Mouse (Mus musculus) MN1 (cell line): ENCODE data around the gene Hbs1l.
A peak's percentile ranks its signal among the peaks of the same experiment; 100 is the strongest.

ENCODE experiments used
- DNase-seq: peaks from one replicate; pipeline ENCODE4 v3.0.0-alpha.2; 2016; ENCODE audit warnings: low spot score

Gene Hbs1l

DNA sequence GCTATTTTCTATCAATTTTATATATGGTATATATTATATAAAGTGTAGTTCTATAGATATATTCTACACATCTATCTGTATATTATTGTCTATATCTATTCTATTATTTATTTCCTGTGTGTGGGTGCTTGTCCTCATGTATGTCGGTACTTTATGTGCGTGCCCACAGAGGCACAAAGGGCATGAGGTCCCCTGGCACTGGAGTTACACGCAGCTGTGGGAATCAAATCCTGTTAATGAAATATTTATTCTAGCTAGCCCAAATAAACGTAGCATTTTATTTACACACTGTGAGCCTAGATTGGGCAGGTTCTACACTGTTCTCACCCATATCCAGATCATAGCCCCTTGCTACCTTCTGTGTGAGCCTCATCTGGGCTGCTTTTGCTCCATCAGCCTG lies 63.3 kb downstream of the Hbs1l start:
- DNase-seq = no peak

DNA sequence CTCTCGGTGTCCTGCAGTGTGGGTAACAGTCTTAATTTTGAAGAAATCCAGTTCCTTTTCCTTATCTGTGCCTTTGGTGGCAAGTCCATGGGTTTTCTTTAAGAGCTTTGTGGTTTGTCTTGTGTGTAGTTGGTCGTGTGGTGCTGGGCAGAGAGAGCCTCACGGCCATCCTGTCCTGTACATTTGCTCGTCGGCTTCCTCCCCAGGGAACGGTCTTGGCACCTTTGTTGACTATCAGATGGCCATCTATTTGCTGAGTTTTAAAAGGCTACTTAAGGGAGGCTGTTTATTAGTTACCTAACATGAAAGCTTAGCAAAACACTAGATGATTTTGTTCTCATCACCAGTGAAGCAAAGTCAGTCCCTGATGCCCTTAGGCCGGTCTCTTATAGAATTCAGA lies 66.1 kb downstream of the Hbs1l start:
- no peak for DNase-seq

DNA sequence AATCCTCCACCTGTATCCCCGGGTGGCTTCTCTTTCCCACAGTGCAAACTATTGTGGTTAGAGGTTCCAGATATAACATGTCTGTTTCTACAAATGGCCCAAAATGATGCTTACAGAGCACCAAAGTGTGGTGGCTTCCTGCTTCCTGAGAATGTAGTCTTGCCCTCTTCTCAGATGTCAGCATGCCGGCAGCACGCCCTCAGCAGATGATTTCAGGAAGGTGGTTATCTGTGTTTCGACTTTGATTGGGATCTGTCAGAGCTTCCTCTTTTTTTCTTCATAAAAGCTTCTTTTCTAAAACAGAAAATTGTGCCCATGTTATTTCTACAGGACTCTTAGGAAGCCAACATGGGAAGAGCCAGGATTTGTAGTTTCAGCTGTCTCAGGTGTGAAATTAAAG lies 67.5 kb downstream of the Hbs1l start:
- no peak for DNase-seq

DNA sequence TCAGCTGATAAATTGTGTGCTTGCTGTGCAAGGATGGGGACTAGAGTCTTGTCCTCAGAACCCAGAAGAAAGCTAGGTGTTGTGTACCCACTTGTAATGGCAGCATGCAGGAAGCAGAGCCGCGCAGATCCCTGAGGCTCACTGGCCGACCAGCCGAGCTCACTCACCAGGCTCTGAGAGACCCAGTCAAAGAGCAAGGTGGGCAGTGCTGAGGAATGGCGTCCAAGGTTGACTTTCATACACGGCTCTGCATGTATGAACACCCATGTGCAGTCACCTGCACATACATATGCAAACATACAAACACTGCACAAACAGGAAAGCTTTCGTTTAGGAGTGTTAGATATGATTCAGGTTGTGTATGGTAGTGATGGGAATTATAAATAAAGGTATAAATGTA lies 69.2 kb downstream of the Hbs1l start:
- no peak for DNase-seq

DNA sequence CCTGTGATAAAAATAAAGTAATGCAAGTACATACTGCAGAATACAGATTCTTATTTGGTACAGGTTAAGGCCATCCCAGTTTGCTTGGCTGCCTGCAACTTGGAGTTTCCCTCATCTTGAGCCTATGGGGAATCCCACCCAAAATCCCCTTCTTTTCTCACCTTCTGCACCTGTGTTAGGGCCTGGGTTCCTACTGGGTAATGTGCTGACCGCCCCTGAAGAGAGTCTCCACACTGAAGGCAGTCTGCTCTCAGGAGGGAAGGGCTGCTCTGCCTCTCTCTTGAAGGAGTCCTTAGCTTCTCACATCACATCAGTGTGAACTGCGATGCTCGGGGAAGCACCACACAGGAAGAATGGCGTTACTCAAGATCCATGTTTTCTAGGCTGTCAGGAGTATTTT lies 70.1 kb downstream of the Hbs1l start:
- DNase-seq = no peak

DNA sequence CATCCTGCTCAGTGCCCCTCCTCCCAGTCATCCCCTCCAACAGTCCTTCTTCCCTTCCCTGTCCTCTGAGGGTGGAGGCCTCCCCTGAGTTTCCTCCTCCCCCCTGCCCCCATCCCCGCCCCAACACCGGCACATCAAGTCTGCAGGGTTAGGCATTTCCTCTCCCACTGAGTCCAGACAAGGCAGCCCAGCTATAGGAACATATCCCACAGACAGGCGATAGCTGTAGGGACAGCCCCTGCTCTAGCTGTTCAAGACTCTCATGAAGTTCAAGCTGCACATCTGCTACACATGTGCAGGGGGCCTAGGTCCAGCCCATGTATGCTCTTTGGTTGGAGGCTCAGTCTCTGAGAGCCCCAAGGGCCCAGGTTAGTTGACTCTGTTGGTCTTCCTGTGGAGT lies 70.7 kb downstream of the Hbs1l start:
- no peak for DNase-seq

DNA sequence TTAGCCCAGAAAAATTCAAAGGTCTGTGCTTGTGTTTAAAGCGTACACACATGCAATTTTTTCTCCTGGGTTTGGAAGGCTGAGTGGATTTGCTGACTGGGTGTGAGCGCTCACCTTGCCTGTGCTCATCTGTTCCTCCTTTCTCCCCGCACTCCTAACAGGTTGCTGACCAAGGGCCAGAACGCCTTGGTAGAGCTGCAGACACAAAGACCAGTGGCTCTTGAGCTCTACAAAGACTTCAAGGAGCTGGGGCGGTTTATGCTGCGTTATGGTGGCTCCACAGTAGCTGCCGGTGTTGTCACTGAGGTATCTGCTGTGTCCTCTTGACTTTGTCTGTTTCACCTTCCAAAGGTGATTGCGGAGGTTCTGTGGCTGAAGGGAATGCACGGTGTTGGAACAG lies 71.7 kb downstream of the Hbs1l start:
- no peak for DNase-seq

DNA sequence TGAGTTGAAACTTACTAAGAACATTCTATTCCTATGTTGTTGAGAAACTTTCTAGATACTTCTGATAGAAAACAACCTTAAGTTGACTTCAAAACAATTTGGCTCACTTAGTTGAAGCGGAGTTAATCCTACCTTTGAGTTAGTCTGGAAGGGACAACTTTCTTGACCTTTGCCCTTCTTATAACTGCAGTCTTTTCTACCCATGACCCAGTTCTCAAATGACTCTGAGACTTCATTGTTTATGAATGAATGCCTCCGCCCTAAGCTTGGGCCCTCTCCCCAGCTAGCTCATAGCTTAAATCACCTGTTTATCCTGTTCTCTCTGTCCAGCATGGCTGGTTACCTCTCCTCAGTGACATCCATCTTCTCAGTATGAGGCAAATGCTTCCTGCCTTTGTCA lies 73.8 kb downstream of the Hbs1l start:
- DNase-seq = no peak

DNA sequence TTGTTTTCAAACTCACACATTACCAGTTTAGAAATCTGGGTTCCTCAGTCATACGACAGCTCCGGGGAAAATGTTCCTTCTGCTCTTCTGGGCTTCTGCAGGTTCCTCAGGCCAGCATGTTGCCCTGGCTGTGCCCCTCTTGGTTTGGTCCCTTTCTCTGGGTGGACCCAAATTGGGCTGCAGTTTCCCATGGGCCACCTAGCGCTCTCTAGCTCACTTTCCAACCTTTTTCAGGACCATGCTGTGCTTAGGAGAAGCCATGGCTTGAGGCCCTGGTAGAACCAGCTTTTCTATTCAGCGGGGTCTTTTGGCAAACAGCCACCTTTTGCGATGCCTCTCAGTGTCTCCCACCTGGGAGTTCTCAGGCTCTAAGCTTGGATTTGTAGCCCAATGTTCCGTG lies 76.5 kb downstream of the Hbs1l start:
- no peak for DNase-seq

DNA sequence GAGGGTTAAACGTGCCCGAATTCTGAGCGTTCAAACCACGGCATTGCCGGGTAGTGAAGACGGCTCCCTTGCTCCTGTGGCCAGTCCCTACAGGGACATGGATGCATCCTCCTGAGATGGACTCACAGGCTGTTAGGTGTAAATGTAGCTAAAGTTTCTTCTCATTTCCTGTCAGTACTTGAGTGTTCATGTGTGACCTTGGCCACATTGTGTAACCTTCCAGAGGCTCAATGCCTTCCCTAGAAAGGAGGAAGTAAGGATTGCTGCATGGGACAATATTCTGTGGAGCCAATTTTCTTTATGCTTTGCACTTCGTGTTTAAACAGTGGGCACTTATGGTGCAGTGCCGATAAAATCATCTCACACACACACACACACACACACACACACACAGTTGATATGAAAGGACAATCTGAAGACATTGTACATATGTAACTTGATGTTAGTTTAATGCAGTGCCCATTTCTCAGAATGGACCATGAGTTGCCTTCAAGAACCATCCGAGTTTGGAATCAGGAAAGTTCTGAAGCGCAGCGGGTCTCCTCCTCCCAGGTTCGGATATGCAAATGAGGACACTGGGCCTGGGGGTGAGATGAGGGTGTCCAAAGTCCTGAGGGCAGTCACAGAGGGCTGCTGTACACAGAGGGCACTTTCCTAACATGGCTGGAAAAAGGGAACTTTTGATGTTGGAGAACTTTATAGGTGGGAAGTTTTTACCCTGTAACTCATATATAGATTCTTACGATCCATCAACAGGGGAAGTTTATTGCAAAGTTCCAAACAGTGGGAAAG lies 81.1 kb downstream of the Hbs1l start, which contains the start of gene Aldh8a1:
TSS of gene Aldh8a1 (plus strand) at position 610 of the 792 bp plus-strand sequence.
- DNase-seq = no peak

DNA sequence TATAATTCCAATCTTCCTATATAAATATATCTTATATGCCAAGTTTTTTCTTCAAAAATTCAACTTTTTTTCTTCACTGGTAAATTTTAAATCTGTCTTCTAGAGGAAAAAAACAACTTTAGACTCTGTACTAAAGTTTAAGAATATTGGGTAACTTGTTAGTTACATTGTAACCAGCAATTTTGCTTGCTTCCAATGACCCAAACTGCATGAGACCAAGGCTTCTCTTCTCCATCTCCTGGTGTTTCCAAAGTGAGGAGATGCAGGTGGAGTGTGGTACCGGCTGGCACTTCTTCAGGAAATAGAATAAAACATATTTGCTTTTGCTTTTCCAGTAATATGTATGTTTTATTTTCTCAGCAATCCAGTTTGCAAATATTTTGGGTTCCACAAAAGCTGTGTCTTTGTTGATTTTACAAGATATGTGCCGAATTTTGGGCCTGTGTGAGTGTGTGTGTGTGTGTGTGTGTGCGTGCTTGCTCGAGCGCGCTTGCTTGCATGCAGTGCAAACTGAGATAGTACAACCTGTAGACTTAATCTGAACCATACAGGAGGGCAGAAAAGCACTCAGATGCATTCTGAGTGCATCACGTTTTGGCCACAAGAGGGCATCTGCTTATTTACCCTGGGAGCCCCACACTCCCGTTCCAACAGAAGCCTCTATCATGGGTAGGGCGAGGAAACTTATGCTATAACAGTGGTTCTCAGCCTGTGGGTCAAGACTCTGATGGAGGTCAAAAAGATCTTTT lies 82.6 kb downstream of the Hbs1l start:
- peak; percentile 50 for DNase-seq

DNA sequence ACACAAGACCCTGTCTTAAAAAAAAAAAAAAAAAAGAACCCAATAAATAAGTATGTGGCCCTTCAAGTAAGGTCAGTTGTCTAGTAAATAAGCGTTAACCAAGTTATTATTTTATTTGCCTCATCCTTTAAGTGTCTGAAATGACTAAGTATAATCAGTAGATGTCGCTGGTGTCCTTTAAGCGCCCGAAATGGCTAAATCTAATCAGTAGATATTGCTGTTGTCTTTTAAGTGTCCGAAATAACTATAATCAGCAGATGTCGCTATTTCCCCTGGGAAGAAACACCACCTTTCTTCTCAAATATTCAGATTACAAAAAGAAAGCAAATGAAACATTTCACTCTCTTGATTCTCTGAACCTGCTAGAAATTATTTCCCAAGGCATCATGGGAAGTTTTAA lies 87.1 kb downstream of the Hbs1l start:
- peak; percentile 92 for DNase-seq

DNA sequence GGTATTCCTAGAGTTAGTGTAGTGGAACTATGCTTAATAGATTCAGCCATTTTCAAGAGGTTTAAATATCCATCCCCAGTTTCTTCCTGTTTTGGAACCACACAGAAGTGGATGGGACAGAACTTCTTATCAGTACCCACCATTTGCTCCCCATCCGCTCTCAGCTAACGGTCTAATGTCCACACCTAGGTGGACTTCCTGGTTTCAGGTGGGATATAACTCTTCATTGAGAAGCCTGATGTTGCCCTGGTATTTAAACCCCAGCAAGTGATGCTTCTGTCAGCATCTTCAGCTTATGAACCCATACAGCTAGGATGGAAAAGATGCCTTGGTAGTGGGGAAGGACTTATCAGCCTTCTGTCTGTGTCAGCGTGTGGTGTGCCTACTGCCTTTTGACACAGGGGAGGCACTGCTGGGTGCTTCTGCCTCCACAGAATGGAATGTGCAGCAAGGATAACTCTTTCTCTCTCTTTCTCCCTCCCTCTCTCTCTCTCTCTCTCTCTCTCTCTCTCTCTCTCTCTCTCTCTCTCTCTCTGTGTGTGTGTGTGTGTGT lies 89.4 kb downstream of the Hbs1l start:
- DNase-seq = no peak

DNA sequence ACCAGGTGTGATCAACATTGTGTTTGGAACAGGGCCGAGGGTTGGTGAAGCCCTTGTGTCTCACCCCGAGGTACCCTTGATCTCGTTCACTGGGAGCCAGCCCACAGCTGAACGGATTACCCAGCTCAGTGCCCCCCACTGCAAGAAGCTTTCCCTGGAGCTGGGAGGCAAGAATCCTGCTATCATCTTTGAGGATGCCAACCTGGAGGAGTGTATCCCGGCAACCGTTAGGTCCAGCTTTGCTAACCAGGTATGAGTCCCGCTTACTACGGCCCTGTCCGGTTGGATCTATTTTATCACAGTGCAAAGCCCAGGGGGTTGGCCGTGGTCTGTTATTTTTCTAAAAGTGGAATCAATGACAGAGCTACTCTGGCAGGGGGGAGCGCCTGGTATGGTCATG lies 93.3 kb downstream of the Hbs1l start:
- DNase-seq = no peak

DNA sequence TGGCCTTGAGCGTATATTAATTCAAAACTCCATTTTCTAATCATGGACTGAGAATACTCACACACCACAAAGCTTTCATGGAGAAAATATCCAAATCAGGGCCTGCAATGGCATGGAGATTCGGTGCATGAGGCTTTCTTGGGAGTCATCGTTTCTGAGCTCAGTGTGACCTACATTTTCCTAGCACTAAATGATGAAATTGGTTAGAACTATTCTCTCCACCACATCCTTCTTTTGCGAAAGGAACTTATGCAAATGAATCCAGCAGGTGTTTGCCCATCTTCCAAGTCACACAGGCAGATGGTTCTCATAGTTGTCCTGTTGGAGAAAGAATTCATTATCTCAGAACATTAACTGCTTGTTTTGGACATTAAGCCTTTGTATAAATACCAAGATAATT lies 94.7 kb downstream of the Hbs1l start:
- DNase-seq = no peak

DNA sequence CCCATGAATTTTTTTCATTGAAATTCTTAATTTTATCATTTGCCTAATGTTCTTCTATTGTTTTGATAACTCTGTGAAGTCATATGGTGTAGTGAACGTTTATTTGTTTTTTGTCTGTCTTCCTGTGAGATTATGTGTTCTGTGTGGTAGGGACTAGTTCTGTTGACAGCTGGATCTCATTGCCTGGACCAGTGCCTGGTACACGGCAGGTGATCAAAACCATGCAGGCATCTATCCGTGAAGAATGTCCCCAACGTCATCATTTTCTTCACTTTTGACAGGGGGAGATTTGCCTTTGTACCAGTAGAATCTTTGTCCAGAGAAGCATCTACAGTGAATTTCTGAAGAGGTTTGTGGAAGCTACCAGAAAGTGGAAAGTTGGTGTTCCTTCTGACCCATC lies 95.5 kb downstream of the Hbs1l start:
- DNase-seq = no peak

DNA sequence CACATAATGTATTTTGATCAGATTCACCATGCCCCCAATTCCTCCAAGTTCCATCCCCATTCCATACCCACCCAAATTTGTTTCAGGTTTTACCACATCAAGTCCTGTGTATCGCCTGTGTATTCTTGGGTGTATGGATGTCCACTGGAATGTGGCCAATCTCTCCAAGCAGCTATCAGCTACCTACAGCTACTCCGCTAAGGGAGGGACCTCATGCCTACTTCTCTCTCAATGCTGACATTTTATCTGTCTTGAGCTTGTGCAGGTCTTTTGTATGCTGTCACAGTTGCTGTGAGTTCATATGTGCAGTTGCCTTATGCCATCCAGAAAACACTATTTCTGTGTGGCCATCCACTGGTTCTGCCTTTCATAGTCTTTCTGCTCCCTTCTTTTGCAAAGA lies 97.6 kb downstream of the Hbs1l start:
- DNase-seq = no peak

DNA sequence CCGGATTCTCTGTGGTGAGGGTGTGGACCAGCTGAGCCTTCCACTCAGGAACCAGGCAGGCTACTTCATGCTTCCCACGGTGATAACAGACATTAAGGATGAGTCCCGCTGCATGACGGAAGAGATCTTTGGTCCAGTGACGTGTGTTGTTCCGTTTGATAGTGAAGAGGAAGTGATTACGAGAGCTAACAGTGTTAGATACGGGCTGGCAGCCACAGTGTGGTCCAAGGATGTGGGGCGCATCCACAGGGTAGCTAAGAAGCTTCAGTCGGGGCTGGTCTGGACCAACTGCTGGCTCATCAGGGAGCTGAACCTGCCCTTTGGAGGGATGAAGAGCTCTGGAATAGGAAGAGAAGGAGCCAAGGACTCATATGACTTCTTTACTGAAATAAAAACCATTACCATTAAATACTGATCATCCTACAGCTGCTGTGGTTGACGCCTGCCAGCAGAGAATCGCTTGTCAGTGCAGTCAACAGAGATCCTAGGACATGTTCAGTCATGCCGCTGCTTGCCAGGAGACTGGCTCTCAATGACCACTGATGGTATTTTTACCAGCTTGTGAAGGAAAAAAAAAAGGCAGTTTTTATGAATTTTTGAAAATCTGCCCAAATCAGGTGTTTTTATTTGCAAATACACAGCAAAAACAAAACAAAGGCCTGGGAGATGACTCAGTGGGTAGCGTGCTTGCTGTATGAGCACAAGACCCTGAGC lies 99.8 kb downstream of the Hbs1l start:
- no peak for DNase-seq

DNA sequence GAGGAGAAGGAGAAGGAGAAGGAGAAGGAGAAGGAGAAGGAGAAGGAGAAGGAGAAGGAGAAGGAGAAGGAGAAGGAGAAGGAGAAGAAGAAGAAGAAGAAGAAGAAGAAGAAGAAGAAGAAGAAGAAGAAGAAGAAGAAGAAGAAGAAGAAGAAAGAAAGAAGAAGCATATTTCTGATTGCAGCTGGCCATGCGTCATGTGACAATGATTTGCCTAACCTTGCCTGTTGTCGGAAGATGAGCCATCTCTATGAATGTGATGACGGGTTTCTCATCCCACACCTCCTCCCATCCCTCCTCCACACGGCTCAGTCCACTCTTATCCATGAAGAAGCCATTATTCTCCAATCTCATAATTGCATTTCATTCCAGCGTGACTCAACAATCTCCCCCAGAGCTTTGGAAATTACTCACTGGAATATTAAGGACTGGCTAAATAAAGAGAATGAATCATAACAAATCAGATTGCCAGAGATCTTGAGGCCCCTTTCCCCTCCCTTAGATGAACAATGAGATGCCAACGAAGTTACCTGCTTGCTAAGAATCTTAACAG lies 103.2 kb downstream of the Hbs1l start:
- peak; percentile 66 for DNase-seq

DNA sequence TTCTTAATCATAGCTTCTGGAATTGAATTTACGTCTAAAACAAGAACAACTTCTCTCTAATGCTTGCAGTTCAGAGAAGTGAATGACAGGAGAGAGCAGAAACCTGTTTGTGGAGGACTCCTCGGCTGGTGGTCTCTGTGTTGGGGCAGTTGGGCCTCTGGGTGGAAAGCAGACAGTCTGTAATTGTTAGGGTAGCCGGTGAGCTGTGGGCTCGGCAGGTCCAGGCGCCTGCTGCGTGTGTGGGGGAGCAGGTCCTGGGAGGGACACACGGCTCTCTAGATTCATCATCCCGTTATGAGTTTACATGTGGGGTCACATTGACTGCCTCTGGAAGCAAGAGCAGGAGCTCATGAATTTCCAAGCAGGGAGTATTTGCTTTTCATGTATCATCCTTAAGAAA lies 103.8 kb downstream of the Hbs1l start:
- no peak for DNase-seq

DNA sequence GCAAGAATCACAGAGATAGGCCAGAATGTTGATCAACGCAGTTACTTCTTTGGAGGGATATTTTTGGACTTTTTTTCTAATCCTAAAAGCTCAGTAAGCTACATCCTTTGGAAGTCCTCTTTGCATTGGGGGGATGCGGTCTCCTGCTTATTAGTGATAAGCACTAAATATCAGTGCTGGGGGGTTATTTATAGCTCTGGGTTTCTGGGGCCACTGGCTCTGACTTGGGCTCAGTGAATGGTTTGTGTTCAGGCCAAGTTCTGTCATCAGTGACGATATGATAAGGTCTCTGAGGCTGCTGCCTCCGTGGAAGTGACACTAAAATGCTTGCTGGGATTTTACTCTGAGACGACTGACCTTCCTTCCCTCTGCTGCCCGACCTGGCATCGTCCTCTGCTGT lies 104.3 kb downstream of the Hbs1l start:
- no peak for DNase-seq

DNA sequence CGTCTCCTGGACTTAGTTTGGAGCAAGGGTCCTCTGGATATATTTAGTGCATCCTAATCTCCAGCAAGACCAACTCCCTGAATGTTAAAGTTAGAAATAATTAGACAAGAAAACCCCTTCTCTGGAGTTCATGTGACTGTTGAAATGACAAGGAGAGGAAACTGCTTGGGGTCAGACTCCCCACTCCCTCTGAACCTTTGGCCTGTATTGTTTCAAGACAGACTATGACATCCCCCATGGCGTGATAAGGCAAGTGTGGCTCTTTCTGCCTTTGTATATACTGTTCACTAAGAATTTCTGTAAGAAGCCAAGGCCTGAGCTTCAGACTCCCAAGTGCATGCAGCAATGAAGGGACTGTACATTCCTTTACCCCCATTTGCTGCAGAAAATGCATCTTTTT lies 104.7 kb downstream of the Hbs1l start:
- DNase-seq = no peak
